In the genomic region with DNA sequence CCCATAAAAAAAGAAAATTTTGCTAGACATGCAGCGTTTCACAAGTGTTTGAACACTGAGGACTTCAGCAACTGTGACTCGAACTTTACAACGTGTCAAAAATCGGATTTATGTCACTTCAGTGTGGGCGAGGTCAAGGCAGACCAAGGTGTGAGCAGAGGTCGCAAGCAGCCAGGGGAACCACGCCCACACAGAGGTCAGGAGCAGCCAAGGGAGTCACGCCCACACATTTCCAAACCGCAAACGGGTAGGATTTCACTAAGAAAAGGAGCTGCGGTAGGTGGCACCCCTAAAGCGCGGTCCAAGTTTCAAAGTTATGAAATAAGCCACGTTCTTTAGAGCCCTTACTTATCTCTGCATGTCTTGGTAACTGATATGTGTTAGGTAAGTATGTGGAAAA, we compare ENCODE assay signal across 8 mouse cellular contexts. TPM values are rescaled to one million over a fixed set of nuclear protein-coding genes. Genes with fewer than 3 reads are reported as not detected.
DNase-seq lines count a peak whose midpoint lies in the region; ATAC-seq and TF ChIP-seq lines count a peak whose summit lies in the region.

No protein-coding gene starts in this region.

- intact Hi-C loops in gastrocnemius, postnatal 36 days (cut with DNase I): no loop called here

- no peaks in the 10 kb centered on the region for H3K9me3 ChIP-seq in embryonic facial prominence, embryonic 11.5 days (replicated peaks; ENCODE audit: control insufficient read depth, low read length)
- no peaks in the 10 kb centered on the region for H3K9me3 ChIP-seq in lung, embryonic 16.5 days (ENCODE audit: control insufficient read depth, low read length)
- H3K9me3 ChIP-seq in hindbrain, postnatal 0 days (ENCODE audit: low read length): no peaks in the 10 kb centered on the region

- DNase-seq in ovary, adult 18-20 months (ENCODE audit: low spot score): peak; percentile 33
- DNase-seq in ovary, postnatal 14 days (ENCODE audit: low spot score): no peak
- peak; percentile 55 for DNase-seq in embryonic facial prominence, embryonic 11.5 days (ENCODE audit: low spot score)
- peak; percentile 57 for DNase-seq in kidney, adult 9 months
- peak; percentile 43 for DNase-seq in yolk sac, embryonic 10.5 days (ENCODE audit: low spot score)
- no peak for DNase-seq in hindbrain, postnatal 0 days (ENCODE audit: low spot score)
- no peak for DNase-seq in gastrocnemius, postnatal 36 days

- no peak overlapping the region for H3K4me2 ChIP-seq in embryonic facial prominence, embryonic 11.5 days (ENCODE audit: low read depth, low read length)
- peak overlapping the region; percentile 36 for H3K4me2 ChIP-seq in lung, embryonic 16.5 days (ENCODE audit: low read depth, low read length)
- H3K4me2 ChIP-seq in hindbrain, postnatal 0 days (ENCODE audit: low read depth, low read length): no peak overlapping the region

- no peak for TF ChIP-seq CTCF in hindbrain, postnatal 0 days (IDR thresholded peaks at IDR 0.05; ENCODE audit: low read depth)

- no peak overlapping the region for H3K4me3 ChIP-seq in embryonic facial prominence, embryonic 11.5 days (ENCODE audit: low read depth, low read length)
- H3K4me3 ChIP-seq in lung, embryonic 16.5 days (ENCODE audit: low read length): 0 out of 2 replicates have a peak overlapping the region, but pooled peaks have one; percentile 2
- H3K4me3 ChIP-seq in hindbrain, postnatal 0 days (ENCODE audit: low read length): no peak overlapping the region

- no peak for ATAC-seq in embryonic facial prominence, embryonic 11.5 days (replicated peaks; ENCODE audit: insufficient number of reproducible peaks, low FRiP score, low TSS enrichment, low read depth)
- ATAC-seq in lung, embryonic 16.5 days (ENCODE audit: low read depth): no peak
- no peak for ATAC-seq in hindbrain, postnatal 0 days

- no peaks in the 10 kb centered on the region for H3K36me3 ChIP-seq in embryonic facial prominence, embryonic 11.5 days (replicated peaks; ENCODE audit: control insufficient read depth, insufficient read depth, low read depth, low read length)
- H3K36me3 ChIP-seq in lung, embryonic 16.5 days (ENCODE audit: control insufficient read depth, insufficient read depth, low read length): no peaks in the 10 kb centered on the region
- no peaks in the 10 kb centered on the region for H3K36me3 ChIP-seq in hindbrain, postnatal 0 days (ENCODE audit: insufficient read depth, low read length)

- WGBS in embryonic facial prominence, embryonic 11.5 days: 6% methylated on average over 14 of the region's 14 CpGs
- WGBS in lung, embryonic 16.5 days: 2% methylated on average over 14 of the region's 14 CpGs
- WGBS in hindbrain, postnatal 0 days: 12% methylated on average over 14 of the region's 14 CpGs

- no peaks in the 10 kb centered on the region for H3K4me1 ChIP-seq in embryonic facial prominence, embryonic 11.5 days (ENCODE audit: control insufficient read depth, insufficient read depth, low read length)
- H3K4me1 ChIP-seq in lung, embryonic 16.5 days (replicated peaks; ENCODE audit: control insufficient read depth, insufficient read depth, low read length): no peaks in the 10 kb centered on the region
- no peaks in the 10 kb centered on the region for H3K4me1 ChIP-seq in hindbrain, postnatal 0 days (ENCODE audit: insufficient read depth, low read length)

- no peak overlapping the region for H3K27ac ChIP-seq in embryonic facial prominence, embryonic 11.5 days (replicated peaks; ENCODE audit: low read depth, low read length)
- H3K27ac ChIP-seq in lung, embryonic 16.5 days (ENCODE audit: low read length): no peak overlapping the region
- no peak overlapping the region for H3K27ac ChIP-seq in hindbrain, postnatal 0 days

- no peaks in the 10 kb centered on the region for H3K27me3 ChIP-seq in embryonic facial prominence, embryonic 11.5 days (ENCODE audit: control insufficient read depth, insufficient read depth, low read length)
- H3K27me3 ChIP-seq in lung, embryonic 16.5 days (ENCODE audit: control insufficient read depth, insufficient read depth, low read depth, low read length): no peaks in the 10 kb centered on the region
- no peaks in the 10 kb centered on the region for H3K27me3 ChIP-seq in hindbrain, postnatal 0 days (ENCODE audit: insufficient read depth, low read length)

- H3K9ac ChIP-seq in embryonic facial prominence, embryonic 11.5 days (replicated peaks; ENCODE audit: low read length): no peak overlapping the region
- H3K9ac ChIP-seq in lung, embryonic 16.5 days (ENCODE audit: low read length): no peak overlapping the region
- no peak overlapping the region for H3K9ac ChIP-seq in hindbrain, postnatal 0 days (replicated peaks; ENCODE audit: low read length)

RNA-seq across cellular contexts. Expression of a gene that starts 43.1 kb away (rescaled TPM):
- polyA plus RNA-seq in embryonic facial prominence, embryonic 11.5 days (2014; fragmentation: Nextera tagmentation; extraction: Ambion mirVana): 0.81 and 1.4 TPM in 2 replicates
- 0.93 and 1.5 TPM in 2 replicates for polyA plus RNA-seq in lung, embryonic 16.5 days (2015; fragmentation: Nextera tagmentation; extraction: Ambion mirVana)
- total RNA-seq in hindbrain, postnatal 0 days (2014; rRNA removed): 0.07 and 0.68 TPM in 2 replicates
- polyA plus RNA-seq in hindbrain, postnatal 0 days (2015; fragmentation: Nextera tagmentation; extraction: Ambion mirVana): 1.1 and 1.7 TPM in 2 replicates
- total RNA-seq in gastrocnemius, postnatal 36 days (2021): under 1 TPM; 0.51 to 0.67 TPM

RNA-seq across cellular contexts. Expression of a gene that starts 43.2 kb away (rescaled TPM):
- polyA plus RNA-seq in embryonic facial prominence, embryonic 11.5 days (2014; fragmentation: Nextera tagmentation; extraction: Ambion mirVana): 0.17 and 0.40 TPM in 2 replicates
- 0.20 and 0.30 TPM in 2 replicates for polyA plus RNA-seq in lung, embryonic 16.5 days (2015; fragmentation: Nextera tagmentation; extraction: Ambion mirVana)
- 7.1 and 15.3 TPM in 2 replicates for total RNA-seq in hindbrain, postnatal 0 days (2014; rRNA removed)
- 5.6 and 5.9 TPM in 2 replicates for polyA plus RNA-seq in hindbrain, postnatal 0 days (2015; fragmentation: Nextera tagmentation; extraction: Ambion mirVana)
- total RNA-seq in gastrocnemius, postnatal 36 days (2021): 1 to 10 TPM; 1.2 to 1.7 TPM

Comparison
In these comparisons a context has a peak if more than half of its experiments do, and no peak if none do; other contexts are left out.
1. DNase-seq: peak in ovary, adult 18-20 months (single experiment), embryonic facial prominence, embryonic 11.5 days (single experiment), kidney, adult 9 months (single experiment) and yolk sac, embryonic 10.5 days (single experiment); none in ovary, postnatal 14 days (single experiment), hindbrain, postnatal 0 days (single experiment) and gastrocnemius, postnatal 36 days (0 of 2).